Mouse (Mus musculus): ENCODE measurements around the gene Atg9b.

The Atg9b gene

DNA sequence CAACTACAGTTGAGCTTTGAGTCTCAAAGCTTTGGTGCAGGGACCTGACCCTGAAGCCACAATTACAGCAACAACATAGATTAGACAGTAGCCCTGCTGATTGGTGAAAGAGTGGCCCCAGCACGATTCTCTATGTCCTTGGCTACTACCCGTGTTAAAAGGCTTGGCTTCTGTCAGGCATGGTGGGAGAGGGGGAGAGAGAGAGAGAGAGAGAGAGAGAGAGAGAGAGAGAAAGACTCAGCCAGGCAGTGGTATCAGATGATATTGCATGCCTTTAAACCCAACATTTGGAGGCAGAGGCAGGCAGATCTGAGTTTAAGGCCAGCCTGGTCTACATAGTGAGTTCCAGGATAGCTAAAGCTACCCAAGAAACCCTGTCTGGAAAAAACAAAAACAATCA, 10.0 kb downstream of the Atg9b start:
- DNase-seq (ENCODE audit: low read depth, low spot score) = no peak

DNA sequence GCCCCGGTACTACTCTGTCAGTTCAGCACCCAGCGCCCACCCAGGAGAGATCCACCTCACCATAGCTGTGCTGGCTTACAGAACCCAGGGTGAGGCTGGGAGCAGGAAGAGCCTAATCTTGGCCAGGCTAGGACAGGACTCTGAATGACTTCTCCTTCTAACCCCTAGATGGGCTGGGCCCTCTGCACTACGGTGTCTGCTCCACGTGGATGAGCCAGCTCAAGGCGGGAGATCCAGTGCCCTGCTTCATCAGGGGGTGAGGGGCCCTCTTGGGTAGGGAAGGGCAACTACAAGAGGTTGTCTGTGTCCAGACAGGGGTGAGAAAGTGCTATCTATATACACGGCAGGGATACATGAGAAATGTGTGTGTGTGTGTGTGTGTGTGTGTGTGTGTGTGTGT, 10.5 kb downstream of the Atg9b start:
- DNase-seq (ENCODE audit: low read depth, low spot score) = no peak

DNA sequence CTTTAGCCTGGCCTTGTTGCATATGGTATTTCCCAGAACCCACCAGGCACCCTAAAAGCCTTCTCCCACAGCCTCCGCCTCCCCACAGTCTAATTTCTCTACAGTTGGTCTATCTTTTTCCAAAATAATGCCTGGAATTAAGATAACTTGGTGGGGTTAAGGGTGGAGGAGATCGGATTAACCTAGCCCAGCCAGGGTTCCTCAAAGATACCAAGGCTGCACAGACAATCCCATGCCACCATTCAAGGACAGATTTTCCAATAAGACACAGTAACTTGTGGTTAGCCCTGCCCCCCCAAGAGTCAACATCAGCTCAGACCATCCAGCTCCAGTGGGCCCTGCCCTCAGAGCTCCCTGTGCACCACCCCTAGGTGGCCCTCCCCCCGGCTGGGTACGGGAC, 11.4 kb downstream of the Atg9b start:
- DNase-seq (ENCODE audit: low read depth, low spot score) = no peak

DNA sequence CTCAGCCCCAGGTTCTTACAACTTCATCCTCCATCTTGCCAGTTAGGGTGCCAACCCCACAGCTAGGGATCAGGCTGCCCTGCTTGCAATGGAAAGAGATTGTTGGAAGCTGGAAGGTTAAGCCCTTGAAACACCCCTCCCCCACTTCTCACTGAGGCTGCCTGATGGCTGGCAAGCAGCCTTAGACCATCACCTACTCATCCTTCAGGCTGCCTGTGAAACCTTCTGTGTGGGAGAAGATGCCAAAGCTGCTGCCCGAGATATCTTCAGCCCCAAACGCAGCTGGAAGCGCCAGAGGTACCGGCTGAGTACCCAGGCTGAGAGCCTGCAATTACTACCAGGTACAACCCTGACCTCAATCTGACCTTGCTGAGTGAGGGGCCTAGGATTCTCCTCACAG, 12.4 kb downstream of the Atg9b start:
- no peak for DNase-seq (ENCODE audit: low read depth, low spot score)

DNA sequence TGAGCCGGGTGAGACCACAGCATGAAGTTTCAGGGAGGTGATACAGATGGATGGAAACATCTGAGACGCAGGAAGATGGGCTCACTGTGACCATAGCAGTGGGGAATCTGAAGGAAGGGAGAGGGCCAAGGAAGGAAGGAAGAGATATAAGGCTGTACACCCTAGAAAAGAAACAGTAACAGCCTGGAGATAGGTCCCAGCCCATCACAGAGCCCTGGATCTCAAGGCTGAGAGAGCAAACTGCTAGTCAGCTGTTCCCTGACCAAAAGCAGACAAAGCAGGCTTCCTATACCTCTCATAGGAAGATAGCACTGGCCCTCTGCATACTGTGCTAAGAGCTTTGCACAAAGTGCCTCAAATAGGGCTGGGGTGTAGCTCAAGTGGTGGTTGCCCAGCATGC, 13.2 kb downstream of the Atg9b start:
- DNase-seq (ENCODE audit: low read depth, low spot score) = no peak

DNA sequence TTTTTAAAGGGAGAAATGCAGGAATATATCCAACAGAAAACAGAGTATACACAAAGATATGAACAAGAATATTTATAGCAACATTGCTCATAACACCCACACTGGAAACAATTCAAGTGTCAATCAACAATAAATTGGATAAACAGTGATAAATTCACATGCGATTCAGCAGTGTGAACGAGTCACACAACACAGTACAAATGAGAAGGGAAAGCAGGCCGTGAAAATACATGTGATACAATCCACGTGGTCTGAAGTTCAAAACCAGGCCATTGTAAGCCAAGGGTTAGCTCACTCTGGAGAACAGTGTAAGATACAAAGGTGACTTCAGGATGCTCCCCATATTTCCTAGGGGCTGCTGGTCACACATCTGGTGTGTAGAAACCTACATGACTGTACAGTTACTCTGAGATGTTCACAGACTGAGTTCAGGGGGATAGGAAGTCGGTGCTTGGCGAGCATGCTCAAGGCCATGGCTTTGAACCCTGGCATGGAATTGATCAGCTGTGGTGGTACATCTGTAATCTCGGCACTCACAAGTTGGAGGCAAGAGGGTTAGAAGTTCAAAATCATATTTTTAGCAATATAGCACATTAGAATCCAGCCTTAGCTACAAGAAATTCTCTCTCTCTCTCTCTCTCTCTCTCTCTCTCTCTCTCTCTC, 17.1 kb downstream of the Atg9b start:
- DNase-seq (ENCODE audit: low read depth, low spot score) = no peak

DNA sequence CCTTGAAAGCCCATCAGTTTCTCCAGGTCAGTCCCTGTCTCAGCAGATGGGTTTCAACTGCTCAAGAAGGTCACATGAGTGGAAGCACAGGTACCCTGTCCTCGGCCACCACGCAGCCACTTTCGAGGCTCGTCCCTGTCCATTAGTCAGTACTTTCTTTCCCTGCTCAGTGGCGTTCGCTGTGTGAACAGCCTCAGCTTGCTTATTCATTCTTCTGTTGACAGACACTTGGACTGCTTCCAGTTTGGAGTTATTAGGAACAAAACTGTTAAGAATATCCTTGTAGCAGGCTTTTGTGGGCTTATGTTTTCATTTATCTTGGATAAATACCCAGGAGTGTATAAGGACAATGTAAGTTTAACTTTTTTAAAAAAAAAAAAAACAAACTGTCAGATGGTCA, 17.7 kb downstream of the Atg9b start:
- no peak for DNase-seq (ENCODE audit: low read depth, low spot score)

DNA sequence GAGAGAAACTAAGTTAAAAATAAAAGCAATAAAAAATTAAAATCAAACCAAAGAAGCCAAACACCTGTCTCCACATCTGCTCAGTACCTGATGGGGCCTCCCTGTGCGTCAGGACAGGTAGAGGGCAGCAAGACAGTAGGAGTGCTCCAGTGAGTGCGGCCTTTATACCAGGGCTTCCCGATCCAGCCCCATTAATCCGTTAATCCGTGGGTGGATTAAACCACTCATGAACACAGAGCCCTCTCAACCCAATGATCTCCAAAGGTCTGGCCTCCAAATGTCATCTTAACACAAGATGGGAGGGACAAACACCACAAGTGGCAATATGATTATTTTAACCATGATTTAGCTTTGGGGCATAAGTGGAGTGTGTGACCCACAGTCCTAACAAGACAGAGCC, 18.1 kb downstream of the Atg9b start:
- DNase-seq (ENCODE audit: low read depth, low spot score) = no peak

DNA sequence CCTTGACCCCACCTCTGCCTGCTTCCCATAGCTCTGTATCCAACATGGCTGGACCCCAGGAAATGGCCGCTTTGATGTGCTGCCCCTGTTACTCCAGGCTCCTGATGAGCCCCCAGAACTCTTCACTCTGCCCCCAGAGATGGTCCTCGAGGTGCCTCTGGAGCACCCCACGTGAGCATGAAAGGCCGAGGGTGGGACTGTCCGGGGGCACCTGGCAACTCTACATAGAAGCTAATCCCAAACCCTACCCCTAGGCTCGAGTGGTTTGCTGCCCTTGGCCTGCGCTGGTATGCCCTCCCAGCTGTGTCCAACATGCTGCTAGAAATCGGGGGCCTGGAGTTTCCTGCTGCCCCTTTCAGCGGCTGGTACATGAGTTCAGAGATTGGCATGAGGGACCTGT, 22.2 kb downstream of the Atg9b start:
- no peak for DNase-seq (ENCODE audit: low read depth, low spot score)

DNA sequence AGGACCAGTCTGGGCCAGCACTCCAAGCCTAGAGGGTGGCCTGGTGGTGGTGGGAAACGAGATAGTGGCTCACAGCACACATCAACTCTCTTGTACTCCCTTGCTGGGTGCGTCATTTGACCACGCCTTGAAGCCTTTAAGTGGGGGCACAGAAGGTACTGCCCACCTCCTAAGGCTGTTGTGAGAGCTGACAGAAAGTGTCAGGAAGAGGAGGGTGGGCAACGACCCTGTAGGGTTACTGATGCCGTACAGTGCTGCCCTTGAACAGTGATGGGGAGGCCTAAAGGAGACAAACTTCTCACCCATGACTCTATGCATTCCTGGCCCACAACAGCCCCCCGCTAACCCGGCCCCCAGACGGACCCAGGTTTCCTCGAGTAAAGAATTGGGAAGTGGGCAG, 25.5 kb downstream of the Atg9b start:
- no peak for DNase-seq (ENCODE audit: low read depth, low spot score)

DNA sequence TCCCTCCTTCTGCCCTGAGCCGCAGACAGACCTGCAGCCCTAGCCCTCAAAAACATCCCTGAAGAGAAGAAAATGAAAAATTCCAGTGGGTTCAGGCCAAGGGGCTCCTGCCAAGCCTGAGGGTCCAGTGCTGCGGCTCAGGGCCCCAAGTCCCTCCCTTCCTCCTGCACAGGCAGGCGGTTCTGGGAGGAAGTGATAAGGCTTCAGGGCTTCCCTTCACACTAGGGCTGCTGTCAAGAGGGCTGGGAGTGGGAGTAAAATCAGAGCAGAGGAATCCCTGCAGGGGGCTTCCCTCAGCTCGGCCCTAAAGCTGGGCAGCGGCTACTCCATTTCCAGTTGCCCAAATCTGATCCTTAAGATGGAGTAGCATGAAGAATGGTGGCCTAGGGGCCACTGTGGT, 26.4 kb downstream of the Atg9b start:
- no peak for DNase-seq (ENCODE audit: low read depth, low spot score)

DNA sequence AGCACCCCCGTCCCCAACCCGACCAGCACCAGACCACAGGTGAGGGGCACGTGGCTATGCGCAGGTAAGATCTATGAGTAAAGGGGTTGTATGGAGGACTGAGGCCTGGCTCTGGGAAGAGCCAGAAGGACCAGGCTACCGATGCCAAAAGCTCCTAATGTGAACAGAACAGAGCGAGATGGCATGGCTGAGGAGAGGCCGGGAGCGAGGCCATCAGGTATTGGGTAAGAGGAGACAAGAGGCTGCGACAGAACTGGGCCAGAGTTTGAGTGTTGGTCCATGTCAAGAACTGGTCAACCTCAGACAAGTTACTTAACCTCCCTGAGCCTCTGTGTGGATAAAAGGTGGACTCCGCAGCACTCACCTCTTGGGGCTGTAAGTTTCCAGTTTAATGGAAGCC, 27.0 kb downstream of the Atg9b start:
- DNase-seq (ENCODE audit: low read depth, low spot score) = no peak

DNA sequence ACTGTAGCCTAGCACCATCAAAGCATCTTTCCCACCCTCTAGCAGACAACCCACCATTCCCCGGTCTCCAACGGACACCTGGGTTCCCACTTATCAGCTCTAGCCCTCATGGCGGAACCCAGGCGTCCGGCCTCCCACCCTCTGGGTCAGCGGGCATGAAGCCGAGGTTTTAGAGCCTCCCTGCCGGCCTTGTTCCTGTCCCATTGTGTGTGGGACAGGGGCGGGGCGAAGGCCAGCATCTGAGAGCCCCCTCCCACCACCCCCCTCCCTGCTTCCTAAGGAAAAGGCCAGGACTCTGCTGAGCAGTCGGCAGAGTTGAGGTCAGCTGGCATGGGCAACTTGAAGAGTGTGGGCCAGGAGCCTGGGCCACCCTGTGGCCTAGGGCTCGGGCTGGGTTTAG, 27.4 kb downstream of the Atg9b start, which contains the start of gene Nos3:
Gene Nos3, plus strand, starts transcription at position 303 of the 400 bp plus-strand sequence.
- DNase-seq (ENCODE audit: low read depth, low spot score) = no peak

DNA sequence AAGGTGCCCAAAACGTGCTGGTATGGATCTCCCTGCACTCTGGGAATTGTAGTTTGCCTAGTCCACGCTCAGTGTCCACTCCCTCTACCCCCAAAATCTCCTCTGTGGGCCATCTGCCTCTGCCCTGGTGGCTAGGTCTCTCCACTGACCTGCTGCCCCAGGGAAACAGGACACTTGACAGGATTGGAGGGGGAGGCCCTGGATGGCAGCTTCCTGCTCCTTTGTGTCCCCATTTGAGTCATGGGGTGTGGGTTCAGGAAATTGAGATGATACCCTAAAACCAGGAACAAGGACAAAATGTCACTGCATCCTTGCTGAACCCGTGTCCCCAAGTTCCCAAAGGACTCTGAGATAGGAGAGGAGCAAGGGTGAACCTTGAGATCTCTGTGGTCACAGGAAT, 27.9 kb downstream of the Atg9b start:
- DNase-seq (ENCODE audit: low read depth, low spot score) = no peak

DNA sequence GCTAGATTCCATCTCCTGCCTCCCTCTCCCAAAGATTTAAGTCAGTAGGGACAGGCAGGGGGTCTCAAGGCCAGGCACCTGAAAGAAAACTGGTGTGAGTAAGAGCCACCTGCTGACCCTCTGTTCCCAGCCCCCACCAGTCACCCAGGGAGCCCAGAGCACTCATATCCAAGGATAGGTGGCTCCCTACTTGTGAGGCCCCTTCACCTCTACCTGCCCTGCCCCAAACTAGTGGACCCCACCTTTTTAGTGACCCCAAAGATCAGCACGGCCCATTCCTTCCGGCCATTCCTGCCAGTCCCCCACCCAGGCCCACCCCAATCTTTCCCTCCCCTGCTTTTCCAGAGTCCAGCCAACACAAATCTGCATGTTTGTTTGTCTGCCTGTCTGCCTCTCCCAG, 28.5 kb downstream of the Atg9b start:
- no peak for DNase-seq (ENCODE audit: low read depth, low spot score)

DNA sequence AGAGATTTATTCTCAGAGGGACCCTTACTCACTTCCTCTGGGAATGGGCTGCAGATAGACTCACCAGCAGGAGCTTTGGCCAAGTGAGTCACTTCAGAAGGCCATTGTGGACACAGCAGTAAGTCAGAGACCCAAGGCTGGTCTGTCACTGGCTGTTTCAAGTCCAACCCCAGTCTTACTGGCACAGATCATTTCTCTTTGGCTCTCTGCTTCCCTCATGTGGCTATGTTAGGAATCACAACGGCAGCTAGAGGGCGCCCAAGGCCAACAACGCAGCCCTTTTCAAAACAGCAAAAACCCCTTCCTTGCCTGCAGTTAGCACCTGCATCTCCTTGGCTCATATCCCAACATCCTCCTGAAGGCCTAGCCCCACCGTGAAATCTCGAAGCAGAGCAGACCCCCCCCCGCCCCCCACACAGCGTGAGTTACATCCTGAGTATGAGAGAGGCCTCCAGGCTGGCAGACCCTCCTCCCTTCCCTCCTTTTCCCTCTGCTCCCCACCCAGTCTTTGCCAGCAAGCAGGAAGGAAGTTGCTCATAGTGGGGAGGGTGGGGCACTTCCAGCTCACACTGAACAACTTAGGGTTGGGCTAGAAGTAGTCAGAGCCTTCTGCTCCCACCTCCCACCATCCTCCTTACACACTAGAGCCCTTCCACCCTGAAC, 31.0 kb downstream of the Atg9b start:
- DNase-seq (ENCODE audit: low read depth, low spot score) = peak; percentile 87

DNA sequence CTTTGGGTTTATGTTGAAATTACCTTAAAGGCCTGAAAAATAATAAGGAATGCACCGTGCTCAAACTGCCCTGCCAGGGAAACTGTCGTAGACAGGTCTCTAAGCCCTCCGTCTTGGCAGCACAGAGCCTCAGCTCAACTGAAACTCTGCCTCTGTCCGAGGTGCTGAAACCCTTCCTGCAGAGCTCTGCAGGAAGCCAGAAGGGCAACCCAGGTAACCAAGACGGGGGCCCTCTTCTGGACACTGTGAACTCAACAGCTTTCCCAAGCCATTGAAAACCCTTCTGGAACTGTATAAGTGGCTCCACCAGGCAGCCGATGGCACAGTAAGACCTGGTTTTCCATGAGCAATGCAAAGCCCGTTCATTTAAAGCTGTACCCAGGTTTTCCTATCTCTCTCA, 34.5 kb downstream of the Atg9b start:
- DNase-seq (ENCODE audit: low read depth, low spot score) = peak; percentile 93

DNA sequence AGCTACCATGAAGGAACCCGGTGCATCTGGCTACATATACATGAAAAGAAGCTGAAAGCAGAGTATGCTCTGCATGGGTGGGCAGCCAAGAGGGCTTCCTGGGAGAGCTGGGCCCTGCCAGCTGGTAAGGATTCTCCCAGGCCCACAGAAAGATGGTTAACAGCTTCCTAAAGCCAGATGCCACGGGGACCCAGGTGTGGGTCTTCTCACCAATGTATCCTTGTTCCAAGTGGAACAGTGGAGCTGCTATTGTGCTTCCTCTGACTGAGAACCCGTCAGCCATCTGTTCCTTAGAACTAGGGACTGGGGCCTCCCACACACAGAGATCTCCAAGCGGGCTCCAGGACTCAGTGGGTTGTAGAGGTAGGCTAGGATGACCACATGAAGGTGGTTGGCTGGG, 35.2 kb downstream of the Atg9b start:
- no peak for DNase-seq (ENCODE audit: low read depth, low spot score)

DNA sequence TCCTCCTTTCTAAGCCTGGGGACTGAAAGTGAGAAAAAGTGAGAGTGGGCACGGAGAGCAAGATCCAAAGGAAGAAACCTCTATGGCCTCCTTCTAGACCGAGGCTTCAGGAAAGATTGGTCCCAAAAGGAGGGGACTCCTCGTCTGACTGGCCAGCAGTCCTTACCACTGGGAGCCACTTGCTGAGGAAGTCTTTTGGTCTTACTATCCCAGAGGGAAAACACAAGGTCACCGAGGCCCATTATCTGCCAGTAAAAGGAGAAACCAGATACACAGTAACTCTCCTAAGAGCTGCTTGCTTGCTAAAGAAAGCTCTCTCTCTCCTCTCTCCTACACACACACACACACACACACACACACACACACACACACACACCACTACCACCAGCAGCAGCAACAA, 38.6 kb downstream of the Atg9b start:
- DNase-seq (ENCODE audit: low read depth, low spot score) = no peak

DNA sequence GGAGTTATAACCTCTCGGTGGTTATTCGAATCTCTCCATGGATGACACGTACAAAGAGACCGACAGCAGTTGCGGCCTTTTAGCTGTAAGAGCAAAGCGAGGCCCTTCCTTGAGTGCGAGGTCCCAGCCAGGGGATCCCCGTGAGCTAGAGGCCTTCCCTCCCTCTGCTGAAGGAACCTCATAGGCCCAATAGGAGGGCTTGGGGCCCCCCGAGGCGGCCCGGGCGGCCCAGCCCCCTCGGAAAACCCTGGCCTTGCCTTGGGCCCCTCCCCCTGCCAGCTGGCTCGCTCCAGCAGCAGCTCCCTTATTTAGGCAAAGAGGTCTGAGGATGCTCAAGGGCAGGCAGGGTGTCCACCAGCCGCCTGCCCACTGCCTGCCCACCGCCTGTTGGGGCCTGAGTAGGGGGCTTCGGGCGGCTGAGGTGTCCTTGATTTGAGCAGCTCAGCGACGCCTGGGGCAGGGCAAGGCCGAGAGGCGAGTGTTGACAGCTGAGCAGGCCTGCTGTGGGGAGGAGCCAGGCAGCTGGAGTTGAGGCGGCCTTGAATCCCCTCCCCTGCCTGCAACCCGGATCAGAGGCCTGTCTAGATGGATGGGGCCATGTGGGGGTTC, 39.6 kb downstream of the Atg9b start:
- DNase-seq (ENCODE audit: low read depth, low spot score) = peak; percentile 80

DNA sequence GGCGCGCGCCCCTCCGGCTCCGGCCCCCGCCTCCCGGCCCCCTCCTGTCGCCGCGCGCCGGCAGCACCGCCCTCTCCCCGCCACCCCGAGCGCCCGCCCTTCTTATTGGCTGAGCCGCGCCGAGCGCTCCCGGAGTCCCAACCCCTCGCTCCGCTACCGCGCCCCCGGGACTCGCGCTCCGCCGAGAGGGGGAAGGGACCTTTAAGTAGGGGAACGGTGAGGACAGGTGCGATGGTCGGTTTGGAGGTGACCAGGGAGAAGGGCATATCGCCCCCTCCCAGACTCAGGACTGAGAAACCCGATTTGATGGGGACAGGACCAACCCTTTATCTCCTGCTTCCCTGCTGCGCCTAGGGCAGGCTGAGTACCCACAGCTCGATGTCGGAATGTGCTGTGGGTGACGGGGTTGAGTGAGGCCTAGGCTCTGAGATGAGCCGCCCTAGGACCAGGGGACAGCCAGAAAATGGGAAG, 40.2 kb downstream of the Atg9b start:
- peak; percentile 75 for DNase-seq (ENCODE audit: low read depth, low spot score)

DNA sequence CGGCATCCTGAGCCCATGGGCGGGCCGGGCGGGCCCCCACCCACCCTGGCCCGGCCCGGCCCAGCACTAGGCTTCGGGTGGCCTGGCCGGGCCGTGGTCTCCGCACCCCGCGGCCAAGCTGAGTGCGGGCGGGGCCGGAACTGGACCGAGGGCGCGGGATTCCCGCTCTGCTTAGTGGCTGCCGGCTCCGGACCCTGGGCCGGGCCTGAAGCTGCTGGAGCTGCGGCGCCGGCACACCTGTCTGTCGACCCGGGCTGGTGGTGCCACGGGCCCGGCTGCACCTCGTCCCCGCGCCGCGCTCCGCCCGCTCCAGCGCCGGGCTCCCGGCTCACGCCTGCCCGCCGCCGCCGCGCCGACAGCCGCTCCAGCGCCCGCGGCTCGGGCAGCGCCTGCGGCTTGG, 40.7 kb downstream of the Atg9b start, which contains the start of gene Kcnh2:
Gene Kcnh2, minus strand, starts transcription at position 327 of the 400 bp plus-strand sequence.
- DNase-seq (ENCODE audit: low read depth, low spot score) = no peak
